Mouse (Mus musculus) cerebellum, postnatal 36 days (tissue): ENCODE results near the gene Tuba1a.
A peak's percentile ranks its signal among the peaks of the same experiment; 100 is the strongest.
"Not testable (repeated sequence)": the region's sequence is repeated elsewhere in the genome, so short reads cannot be mapped to it uniquely, and the experiment has no call there.

Source experiments
- DNase-seq, 2 experiments: peaks; one replicate each; pipeline ENCODE4 v3.0.0; 2021 to 2022; ENCODE audit warnings: mixed read lengths in 2 of 2

The Tuba1a gene

DNA sequence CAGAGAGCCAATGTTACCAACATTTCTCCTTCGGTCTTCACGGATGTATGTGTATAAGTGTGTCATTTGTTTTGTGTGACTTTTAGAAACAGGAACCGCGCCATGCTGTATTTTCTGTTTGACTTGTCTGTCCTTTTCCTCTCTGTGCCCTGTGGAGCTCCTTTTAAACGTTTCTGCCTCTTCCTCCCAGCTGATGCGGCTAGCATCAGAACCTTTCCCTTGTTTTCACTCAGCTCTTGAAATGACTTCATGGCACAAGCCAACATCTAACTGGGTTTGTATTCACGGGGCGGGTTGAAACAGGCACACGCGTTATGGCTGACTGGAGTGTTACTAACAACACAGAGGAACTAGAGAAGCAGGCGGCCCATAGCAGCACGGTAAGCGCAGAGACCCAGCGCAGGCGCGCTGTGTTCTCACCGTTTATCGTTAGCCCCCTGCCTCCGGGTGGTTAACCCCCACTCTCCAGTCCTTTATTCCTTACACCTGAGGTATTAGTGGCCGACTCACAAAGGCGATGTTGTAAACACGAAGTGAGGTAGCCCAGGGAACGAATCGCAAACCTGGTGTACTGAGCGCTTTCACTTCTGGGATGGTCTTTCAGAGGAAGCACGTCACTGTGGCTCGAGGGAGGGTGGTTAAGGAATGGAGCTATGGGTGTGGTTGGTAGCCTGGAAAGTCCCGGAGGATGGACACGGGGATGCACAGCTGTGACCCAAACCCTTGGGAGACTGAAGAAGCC is 31.9 kb upstream of the Tuba1a start:
- peak; percentile 75 to 82 for DNase-seq

GRCm38 (mm10) chr15:98984681-98985080 is 31.2 kb upstream of the Tuba1a start:
- DNase-seq, result no peak

GRCm38 (mm10) chr15:98983431-98984081 is 30.1 kb upstream of the Tuba1a start:
- no peak for DNase-seq

DNA sequence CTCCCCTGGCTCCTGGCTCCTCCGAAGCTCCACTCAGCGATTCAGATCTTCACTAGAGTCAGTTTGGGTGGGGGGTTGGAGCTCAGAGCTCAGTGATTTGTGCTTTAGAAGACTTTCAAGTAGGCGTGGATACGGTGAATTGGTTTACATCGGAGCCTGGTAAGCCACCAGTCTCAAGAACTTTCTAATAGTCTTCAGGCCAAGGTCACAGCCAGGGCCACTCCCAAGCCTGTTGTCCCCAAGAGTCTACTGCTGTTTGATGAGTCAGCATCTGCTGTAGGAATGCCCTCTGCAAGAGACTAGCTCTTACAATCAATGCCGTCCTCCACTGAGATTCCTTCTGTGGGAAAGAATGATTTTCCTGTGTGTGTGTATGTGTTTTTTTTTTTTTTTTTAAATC is 28.6 kb upstream of the Tuba1a start:
- DNase-seq, result no peak

DNA sequence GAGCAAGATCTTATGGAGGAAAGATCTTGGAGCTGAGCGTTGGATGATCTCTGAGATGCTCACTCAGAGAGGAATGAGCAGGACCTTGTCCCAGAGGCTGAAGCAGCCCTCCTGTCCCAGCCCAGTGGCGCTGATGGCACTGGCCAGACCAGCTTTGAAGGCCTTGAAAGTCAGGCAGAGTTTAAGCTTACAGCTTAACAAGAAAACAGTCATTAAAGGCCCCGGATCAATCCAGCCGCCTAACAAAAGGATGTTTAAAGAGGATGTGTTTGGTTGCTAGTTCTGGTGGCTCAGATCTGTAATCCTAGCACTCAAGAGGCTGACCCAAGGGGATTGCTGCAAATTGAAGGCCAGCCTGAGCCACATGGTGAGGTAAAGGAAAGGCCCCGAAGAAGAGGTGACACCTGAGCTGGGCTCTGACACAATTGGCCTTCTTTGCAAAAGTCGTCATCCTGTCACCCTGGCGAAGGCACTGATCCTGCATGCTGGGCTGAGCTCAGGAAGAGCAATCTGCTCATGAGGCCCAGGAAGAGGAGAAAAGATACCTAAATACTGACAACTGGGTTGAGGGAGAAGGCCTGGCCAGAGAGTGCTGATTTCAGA is 26.6 kb upstream of the Tuba1a start:
- DNase-seq, result no peak

DNA sequence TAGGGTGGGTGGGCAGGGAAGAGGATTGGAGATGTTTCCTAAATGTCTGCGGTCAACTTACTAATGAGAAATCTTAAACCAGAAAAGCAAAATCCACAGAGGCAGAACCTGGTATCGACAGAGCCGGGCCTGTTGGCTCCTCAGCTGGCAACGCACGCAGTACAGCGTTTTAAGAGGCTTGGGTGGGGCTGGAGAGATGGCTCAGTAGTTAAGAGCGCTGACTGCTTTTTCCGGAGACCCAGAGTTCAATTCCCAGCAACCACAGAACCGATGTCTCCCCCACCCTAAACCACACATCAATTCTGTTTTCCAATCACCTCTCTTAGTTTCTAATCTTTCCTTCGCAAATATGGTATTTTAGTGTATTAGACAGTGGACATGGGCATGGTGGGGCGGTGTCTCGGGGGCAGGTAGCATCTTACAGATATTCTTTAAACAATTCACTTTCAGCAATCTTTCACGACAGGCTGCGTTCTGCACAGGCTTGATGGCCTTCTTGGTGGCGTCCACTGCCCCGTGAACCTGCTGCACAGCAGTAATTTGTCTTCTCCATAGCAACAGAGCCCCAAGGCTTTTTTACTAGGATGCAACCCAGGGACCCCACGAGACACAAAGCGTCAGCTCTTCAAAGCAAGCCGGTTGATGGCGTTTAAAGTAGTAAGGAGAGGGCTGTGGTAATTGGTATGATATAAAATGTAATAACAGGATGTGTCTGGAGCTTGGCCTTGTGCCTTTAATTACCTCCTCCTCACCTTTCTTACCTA is 25.1 kb upstream of the Tuba1a start:
- no peak for DNase-seq

DNA sequence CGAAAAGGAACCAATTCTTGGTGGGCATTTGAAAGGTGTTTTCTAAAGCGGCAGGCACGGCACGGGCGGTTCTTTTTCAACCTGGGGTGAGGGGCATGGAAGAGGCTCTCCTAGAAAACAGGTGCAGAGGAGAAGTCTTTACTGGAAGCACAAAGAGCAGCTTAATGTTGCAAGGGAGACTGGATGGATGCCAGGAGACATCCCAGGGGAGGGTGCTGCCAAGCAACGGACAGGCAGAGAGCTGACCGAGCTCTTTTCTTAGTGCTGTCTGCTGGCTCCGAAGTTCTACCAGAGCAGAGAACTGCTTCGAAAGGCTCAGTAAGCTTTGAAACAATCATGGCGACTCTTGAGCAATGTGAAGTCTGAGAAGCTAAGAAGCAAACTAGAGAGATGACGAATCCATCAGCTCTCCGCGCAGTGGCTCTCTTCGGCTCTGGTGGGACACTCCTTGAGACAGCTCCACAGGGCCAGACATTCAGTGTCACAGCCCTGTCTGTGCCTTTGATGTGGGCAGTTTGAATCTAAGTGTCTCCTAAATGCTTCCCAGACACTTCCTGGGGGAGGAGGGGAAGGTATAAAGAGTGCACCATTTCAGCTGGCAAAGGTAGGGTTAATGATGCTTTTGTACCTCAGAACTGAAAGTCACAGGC is 24.4 kb upstream of the Tuba1a start:
- DNase-seq, result peak; percentile 51 to 56

DNA sequence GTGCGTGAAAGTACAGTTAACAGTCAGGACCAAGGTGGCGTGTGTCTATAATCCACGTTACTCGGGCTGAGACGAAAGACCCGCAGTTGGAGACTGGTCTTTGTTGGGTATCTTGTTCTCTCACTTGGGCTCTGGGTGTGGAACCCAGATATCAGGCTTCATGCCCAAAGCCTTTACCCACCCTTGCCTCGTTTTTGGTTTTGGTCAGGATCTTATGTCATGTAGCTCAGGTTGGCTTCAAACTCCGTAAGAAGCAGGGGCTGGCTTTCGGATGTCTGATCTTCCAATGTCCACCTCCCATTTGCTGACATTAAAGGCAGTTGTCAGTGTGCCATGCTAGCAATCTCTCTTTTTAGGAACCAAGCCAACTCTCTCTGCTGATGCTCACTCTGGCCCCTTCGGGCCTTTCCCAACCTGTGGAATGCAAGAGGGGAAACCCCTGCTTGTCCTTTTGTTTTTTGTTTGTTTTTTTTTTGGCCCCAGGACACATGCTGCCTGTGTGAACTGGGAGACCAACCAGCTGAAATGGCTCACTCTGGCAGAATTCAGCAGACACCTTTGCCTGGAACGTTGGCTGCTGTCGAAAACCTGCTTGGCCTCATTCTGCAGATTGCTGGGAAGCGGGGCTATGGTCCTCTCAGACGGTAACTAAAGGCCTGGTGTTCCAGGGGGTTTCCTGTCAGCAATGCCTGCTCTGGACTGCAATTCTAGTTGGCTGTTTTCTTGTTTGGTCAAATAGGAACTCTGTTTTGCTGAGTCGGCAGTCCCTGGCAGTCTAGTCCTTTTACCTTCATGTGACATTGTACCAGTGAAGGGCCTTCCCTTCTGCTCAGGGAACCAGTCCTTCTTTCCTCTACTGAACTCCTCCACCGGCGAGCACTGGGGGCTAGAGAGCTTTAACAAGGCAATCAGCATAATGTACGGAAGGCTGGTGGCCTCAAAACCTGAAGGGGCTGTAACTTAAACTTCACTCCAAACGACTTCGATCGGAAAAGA is 23.6 kb upstream of the Tuba1a start:
- no peak for DNase-seq

DNA sequence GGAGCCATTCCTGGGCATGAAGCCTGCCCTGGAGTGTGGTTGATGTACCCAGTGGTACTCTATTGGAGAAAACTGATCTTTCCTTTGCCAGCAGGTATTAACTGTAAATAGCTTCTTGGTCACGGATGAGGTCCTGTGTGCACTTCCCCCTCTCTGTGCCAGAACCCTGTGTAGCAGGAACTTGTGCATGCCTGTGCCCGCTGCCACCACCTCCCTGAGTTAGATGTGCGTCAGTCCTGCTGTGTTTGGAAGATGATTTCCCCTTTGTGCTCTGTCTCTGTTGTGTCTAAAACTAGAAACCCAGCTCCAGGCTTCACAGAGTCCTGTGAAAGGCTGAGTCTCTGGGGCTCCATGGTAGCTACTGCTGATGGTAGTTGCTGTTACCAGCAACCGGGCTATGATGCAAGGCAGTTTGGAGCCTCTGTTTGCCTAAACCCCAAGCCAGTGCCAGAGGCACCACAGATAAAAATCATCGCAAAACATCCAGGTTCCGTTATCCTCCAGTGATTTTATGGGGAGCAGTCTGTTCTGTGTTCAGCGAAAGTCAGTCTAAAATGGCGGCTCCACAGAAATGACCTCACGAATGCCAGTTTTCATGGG is 19.6 kb upstream of the Tuba1a start:
- peak in 1 of 2 experiments; percentile 38 for DNase-seq

- not testable (repeated sequence) for DNase-seq
Observed at GRCm38 (mm10) chr15:98971576-98972320, 18.2 kb upstream of the Tuba1a start.

DNA sequence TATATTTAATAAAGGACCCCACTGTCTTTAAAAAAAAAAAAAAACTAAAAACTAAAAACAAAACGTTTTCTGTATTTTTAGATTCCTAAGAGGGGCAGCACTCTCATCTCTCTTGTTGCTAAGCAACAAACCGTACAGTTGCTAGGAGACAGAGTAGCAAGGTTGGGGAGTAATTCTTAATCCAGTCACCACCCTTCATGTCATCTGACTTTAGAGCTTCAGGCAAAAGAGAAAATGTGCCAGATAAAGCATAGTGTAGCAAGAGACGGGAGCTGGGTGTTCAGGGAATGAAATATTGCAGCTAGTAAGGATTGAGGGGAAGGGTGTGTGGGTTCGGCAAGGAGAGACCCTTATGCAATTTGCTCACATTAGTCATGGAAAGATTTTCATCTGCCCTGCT is 17.6 kb upstream of the Tuba1a start:
- no peak for DNase-seq

DNA sequence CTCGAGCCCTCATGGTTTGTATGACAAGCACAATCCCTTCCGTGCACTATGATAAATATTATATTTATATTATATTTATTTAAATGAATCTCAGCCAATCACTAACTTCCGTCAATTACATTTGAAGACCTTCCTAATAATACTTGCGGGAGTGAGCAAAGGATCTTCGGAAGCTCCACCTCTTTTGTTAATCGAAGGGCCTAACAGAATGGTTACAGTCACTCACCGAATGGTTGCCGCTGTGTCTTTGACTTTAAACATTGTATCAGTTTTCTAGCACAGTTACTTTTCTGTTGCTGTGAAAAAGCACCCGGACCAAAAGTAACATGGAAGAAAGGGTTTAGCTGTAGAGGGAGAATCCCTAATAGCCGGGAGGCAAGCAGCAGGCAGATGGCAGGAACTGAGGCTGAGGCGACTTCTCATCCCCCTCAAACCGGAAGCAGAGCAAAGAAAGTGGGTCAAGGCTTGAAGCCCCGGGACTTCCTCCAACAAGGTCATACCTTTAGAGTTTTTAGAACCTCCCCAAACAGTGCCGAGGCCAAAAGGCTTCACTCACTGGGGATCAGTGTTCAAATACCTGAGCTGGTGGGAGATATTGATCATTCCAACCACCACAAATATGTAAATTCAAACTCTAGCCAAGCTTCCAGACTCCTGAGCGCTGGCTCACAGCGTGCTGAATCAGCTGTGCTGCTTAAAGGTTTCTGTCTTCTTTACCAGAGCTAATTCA is 16.0 kb upstream of the Tuba1a start:
- no peak for DNase-seq

DNA sequence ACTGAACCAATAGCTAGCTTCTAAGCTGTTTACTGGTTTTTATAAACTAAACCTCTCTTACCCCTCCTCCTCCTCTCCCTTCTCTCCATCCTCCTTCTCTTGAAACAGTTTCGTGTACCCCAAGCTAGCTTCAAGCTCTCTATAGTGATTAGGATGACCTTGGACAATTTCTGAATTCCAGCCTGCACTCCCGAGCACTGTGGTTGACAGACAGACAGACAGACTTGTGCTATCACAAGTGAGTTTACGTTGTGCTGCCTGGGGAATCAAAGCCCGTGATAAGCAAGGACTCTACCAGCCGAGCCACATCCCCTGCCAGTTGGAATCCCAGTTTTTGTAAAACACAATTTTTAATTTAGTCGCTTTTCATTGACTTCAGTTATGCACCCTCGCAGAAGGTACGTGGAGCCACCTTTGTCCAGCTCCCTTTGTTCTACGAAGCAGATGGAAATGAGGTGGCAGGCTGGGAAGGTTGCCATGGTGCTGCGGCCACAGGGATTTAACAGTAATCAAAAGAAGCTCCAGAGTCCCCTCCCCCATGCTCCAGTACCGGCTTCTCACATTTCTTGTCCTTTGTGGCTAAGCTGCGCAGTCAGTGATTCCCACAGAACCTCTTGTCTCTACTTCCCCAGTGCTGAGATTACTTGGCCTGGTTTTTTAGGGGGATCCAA is 15.3 kb upstream of the Tuba1a start:
- DNase-seq, result peak; percentile 81

DNA sequence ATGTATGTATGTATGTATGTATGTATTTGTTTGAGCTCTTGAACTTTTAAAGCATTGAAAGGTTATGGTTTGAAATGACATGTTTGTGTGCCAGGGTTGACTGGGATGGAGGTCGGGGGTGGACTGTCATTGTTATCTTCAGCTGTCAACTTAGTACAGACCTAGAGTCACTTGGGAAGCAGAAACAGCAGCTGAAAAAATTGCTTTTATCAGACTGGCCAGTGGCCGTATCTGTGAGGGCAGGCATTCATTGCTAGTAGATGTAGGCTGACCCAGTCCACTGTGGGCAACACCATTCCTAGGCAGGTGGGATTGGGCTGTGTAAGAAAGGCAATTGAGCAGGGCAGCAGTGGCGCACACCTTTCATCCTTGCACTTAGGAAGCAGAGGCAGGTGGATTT is 6.0 kb upstream of the Tuba1a start:
- DNase-seq, result no peak

GRCm38 (mm10) chr15:98958901-98959420 is 5.5 kb upstream of the Tuba1a start:
- no peak for DNase-seq

- DNase-seq, result no peak
Observed at GRCm38 (mm10) chr15:98957475-98957874, 4.0 kb upstream of the Tuba1a start.

DNA sequence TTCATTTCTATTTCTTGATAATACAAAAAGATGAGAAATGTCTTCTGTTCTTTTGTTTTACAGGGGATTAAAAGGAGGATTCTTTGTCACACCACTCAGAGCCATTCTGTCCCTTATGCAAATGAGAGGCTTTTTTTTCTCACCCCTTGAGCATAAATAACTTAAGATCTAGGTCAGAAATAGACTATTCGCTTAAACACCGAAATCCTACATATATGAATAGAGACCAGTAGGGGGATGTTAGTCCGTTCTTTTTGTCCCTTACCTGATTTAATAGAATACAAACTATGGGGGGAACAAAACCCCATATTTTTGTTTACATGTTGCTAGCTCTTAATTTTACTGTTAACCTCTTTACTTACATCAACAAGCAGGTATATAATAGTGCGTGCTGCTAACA is 2.5 kb upstream of the Tuba1a start:
- no peak for DNase-seq

DNA sequence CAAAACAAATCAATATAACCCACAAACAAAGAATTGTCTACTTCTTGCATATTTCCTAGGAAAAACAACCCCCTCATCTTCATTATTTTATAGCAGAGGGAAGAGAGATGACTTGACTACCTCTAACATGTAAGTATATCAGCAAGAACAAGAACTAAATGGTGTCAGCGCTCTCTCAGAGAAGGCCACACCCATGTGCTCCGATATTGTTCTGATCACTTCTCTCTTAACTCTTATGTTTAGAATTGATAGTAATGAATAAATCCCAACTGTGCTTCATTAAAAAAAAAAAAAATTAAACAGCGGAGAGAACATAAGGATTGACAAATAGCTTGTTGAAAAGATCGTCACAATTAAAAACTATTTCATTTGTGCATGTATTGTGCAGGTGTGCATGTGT is 1.8 kb upstream of the Tuba1a start:
- no peak for DNase-seq
